Mouse (Mus musculus): ENCODE results near the gene Gmnn. TPM values are rescaled to one million over a fixed set of nuclear protein-coding genes. Genes with fewer than 3 reads are reported as not detected.

The Gmnn gene
- polyA plus RNA-seq, 1 experiment, result 91.4 TPM

DNA sequence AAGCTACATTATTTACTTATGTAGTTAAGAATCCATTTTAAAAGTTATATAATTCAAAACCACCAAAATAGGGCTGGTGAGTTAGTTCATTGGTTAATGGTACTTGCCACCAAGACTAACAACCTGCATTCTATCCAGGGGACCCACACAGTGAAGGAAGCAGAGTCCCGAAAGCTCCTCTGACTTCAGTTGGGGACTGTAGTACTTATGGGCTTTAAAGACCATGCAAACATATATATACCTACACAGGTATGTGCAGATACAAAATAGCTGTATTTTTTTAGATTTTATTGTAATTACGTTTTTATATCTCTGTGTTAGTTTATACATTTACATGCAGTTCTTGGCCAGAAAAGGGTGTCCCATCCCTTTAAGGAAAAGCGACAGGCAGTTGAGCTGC lies 5.0 kb downstream of the Gmnn start:
- H3K4me1 ChIP-seq (ENCODE audit: control insufficient read depth, insufficient read depth, low read length), result no peaks in the 10 kb centered on the region; the same call in 1 of the 2 replicates
- no peak overlapping the region for H3K27ac ChIP-seq (ENCODE audit: control insufficient read depth, insufficient read depth, low read depth, low read length, poor library complexity)
- no peak overlapping the region for H3K4me3 ChIP-seq (replicated peaks; ENCODE audit: control insufficient read depth, low read depth, low read length)
- TF ChIP-seq POLR2A (IDR thresholded peaks at IDR 0.05; ENCODE audit: borderline replicate concordance, control insufficient read depth, low read depth, low read length) (no peak), CTCF (IDR thresholded peaks at IDR 0.05; ENCODE audit: control insufficient read depth, insufficient read depth, low read length) (no peak)
- WGBS, result 91% methylated on average over 3 of the region's 3 CpGs

DNA sequence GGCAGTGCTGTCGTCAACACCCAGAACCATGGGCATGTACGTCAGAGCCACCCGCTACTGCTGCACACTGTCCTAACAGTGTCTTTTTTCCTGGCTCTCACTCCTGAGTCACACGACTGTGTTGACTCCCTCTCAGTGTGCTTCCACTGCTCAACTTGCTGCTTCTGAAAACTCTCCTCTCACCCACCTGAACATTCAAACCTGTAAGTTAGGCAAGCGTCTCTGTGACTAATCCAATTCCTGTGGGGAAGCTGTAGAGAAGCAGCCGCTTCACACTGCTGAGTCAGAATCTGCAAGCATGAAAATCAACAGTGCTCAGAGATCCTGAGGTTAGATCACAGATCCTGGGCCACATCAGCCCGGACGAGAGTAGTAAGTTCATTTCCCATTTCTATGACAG lies 10.3 kb downstream of the Gmnn start:
- no peak overlapping the region for H3K27ac ChIP-seq (ENCODE audit: control insufficient read depth, insufficient read depth, low read depth, low read length, poor library complexity)
- H3K4me3 ChIP-seq (replicated peaks; ENCODE audit: control insufficient read depth, low read depth, low read length), result no peak overlapping the region
- H3K4me1 ChIP-seq (ENCODE audit: control insufficient read depth, insufficient read depth, low read length), result no peaks in the 10 kb centered on the region
- TF ChIP-seq CTCF (IDR thresholded peaks at IDR 0.05; ENCODE audit: control insufficient read depth, insufficient read depth, low read length) (no peak), POLR2A (IDR thresholded peaks at IDR 0.05; ENCODE audit: borderline replicate concordance, control insufficient read depth, low read depth, low read length) (no peak)
- WGBS, result 88% methylated on average over 8 of the region's 8 CpGs

GRCm38 (mm10) chr13:24750807-24751206 lies 10.9 kb downstream of the Gmnn start:
- Histone ChIP-seq H3K4me1 (ENCODE audit: control insufficient read depth, insufficient read depth, low read length) (no peaks in the 10 kb centered on the region), H3K4me3 (replicated peaks; ENCODE audit: control insufficient read depth, low read depth, low read length) (no peak overlapping the region), H3K27ac (ENCODE audit: control insufficient read depth, insufficient read depth, low read depth, low read length, poor library complexity) (no peak overlapping the region)
- TF ChIP-seq CTCF (IDR thresholded peaks at IDR 0.05; ENCODE audit: control insufficient read depth, insufficient read depth, low read length), result no peak
- TF ChIP-seq POLR2A (IDR thresholded peaks at IDR 0.05; ENCODE audit: borderline replicate concordance, control insufficient read depth, low read depth, low read length), result no peak
- WGBS, result 91% methylated on average over 8 of the region's 8 CpGs

DNA sequence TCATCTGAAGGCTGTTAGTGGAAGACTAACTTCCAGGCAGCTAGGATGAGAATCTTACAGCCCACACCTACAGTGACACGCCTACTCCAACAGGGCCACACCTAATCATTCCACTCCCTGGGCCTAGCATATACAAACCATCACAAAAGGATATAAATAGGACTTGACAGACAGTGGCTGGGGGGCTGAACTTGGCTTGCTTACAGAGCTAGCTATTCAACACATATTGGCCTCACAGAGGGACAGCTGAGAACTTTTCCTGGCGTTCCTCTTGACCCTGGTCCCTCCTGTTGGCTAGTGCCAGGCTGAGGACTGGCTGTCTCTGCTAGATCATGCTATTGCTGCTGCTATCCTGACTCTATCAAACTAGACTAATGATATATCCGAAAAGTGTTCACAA lies 13.9 kb downstream of the Gmnn start:
- WGBS, result 85% methylated on average over 3 of the region's 3 CpGs
- Histone ChIP-seq H3K4me3 (replicated peaks; ENCODE audit: control insufficient read depth, low read depth, low read length) (no peak overlapping the region), H3K27ac (ENCODE audit: control insufficient read depth, insufficient read depth, low read depth, low read length, poor library complexity) (no peak overlapping the region), H3K4me1 (ENCODE audit: control insufficient read depth, insufficient read depth, low read length) (no peaks in the 10 kb centered on the region)
- TF ChIP-seq CTCF (IDR thresholded peaks at IDR 0.05; ENCODE audit: control insufficient read depth, insufficient read depth, low read length), result no peak
- no peak for TF ChIP-seq POLR2A (IDR thresholded peaks at IDR 0.05; ENCODE audit: borderline replicate concordance, control insufficient read depth, low read depth, low read length)

- no peak within 1 kb of the TSS for H3K27ac ChIP-seq (ENCODE audit: control insufficient read depth, insufficient read depth, low read depth, low read length, poor library complexity)
- H3K4me1 ChIP-seq (ENCODE audit: control insufficient read depth, insufficient read depth, low read length), result no peaks in the 10 kb centered on the region
- TF ChIP-seq POLR2A (IDR thresholded peaks at IDR 0.05; ENCODE audit: borderline replicate concordance, control insufficient read depth, low read depth, low read length) (no peak), CTCF (IDR thresholded peaks at IDR 0.05; ENCODE audit: control insufficient read depth, insufficient read depth, low read length) (no peak)
- H3K4me3 ChIP-seq (replicated peaks; ENCODE audit: control insufficient read depth, low read depth, low read length), result no peak within 1 kb of the TSS
- WGBS, result 89% methylated on average over 10 of the region's 10 CpGs
These were observed 20.7 kb downstream of the Gmnn start, which contains the start of gene Armh2 for GRCm38 (mm10) chr13:24741028-24741427. Gene Armh2, plus strand, starts transcription at chr13:24741232.

DNA sequence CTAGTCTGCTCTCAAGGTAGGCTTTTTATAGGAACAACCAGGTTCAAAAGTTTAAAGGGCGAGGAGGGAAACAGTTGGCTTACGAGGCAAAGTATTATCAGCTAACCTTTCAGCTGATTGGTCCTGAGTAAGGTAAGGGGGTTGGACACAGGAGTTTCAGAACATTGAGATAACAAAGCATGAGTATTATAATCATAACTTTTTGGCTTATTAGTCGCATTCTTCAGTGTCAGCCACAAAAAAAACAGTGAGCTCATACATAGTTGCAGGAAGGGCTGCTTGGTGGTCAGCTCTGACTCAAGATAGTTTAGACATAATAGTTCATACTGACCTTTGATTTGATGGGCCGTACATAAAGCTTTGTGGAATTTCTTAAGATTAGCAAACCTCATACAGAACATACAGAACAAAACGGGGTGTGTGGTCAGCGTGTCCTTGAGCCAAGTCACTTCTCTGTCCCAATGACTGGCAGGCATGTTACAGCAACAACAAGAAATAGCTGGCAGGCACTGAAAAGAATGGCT lies 26.1 kb downstream of the Gmnn start:
- TF ChIP-seq POLR2A (IDR thresholded peaks at IDR 0.05; ENCODE audit: borderline replicate concordance, control insufficient read depth, low read depth, low read length) (no peak), CTCF (IDR thresholded peaks at IDR 0.05; ENCODE audit: control insufficient read depth, insufficient read depth, low read length) (no peak)
- 75% methylated on average over 6 of the region's 6 CpGs for WGBS

GRCm38 (mm10) chr13:24734502-24734901 lies 27.2 kb downstream of the Gmnn start:
- no peak overlapping the region for H3K27ac ChIP-seq (ENCODE audit: control insufficient read depth, insufficient read depth, low read depth, low read length, poor library complexity)
- TF ChIP-seq CTCF (IDR thresholded peaks at IDR 0.05; ENCODE audit: control insufficient read depth, insufficient read depth, low read length) (no peak), POLR2A (IDR thresholded peaks at IDR 0.05; ENCODE audit: borderline replicate concordance, control insufficient read depth, low read depth, low read length) (no peak)
- H3K4me3 ChIP-seq (replicated peaks; ENCODE audit: control insufficient read depth, low read depth, low read length), result no peak overlapping the region
- 84% methylated on average over 5 of the region's 5 CpGs for WGBS
- no peaks in the 10 kb centered on the region for H3K4me1 ChIP-seq (ENCODE audit: control insufficient read depth, insufficient read depth, low read length)

More for the DNA sequence above, 26.1 kb downstream of the Gmnn start:
- no peak overlapping the region for H3K4me3 ChIP-seq (replicated peaks; ENCODE audit: control insufficient read depth, low read depth, low read length)
- H3K27ac ChIP-seq (ENCODE audit: control insufficient read depth, insufficient read depth, low read depth, low read length, poor library complexity), result no peak overlapping the region
- H3K4me1 ChIP-seq (ENCODE audit: control insufficient read depth, insufficient read depth, low read length), result no peaks in the 10 kb centered on the region

- Histone ChIP-seq H3K4me1 (ENCODE audit: control insufficient read depth, insufficient read depth, low read length) (no peaks in the 10 kb centered on the region; the same call in 1 of the 2 replicates), H3K27ac (ENCODE audit: control insufficient read depth, insufficient read depth, low read depth, low read length, poor library complexity) (no peak overlapping the region), H3K4me3 (replicated peaks; ENCODE audit: control insufficient read depth, low read depth, low read length) (no peak overlapping the region)
- TF ChIP-seq CTCF (IDR thresholded peaks at IDR 0.05; ENCODE audit: control insufficient read depth, insufficient read depth, low read length) (no peak), POLR2A (IDR thresholded peaks at IDR 0.05; ENCODE audit: borderline replicate concordance, control insufficient read depth, low read depth, low read length) (no peak)
- 89% methylated on average over 5 of the region's 5 CpGs for WGBS
These were observed 32.6 kb downstream of the Gmnn start for GRCm38 (mm10) chr13:24729128-24729527.

DNA sequence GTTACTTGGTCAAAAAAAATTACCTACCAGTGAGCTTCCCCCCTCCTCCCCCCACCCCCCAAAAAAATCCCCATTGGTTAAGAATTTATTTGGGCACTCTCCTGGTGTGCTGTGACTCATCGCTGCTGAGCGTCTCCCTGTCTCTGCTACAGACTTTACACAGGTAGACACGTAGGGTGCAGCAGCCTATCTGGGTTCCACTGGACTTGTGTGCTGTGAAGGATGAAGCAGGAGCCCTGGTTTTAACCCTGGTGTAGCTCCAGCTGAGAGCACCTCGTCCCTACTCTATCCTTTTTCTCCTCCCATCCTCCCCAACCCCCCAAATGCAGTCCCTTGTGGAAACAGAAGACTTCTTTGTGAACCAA lies 37.3 kb downstream of the Gmnn start:
- H3K27ac ChIP-seq (ENCODE audit: control insufficient read depth, insufficient read depth, low read depth, low read length, poor library complexity), result no peak overlapping the region
- TF ChIP-seq CTCF (IDR thresholded peaks at IDR 0.05; ENCODE audit: control insufficient read depth, insufficient read depth, low read length), result no peak
- no peak overlapping the region for H3K4me3 ChIP-seq (replicated peaks; ENCODE audit: control insufficient read depth, low read depth, low read length)
- H3K4me1 ChIP-seq (ENCODE audit: control insufficient read depth, insufficient read depth, low read length), result no peaks in the 10 kb centered on the region; the same call in 1 of the 2 replicates
- WGBS, result 86% methylated on average over 4 of the region's 4 CpGs
